Mouse (Mus musculus): ENCODE data around the gene Zyg11b. TPM values are rescaled to one million over a fixed set of nuclear protein-coding genes. Genes with fewer than 3 reads are reported as not detected.

The Zyg11b gene
- total RNA-seq, 2 experiments from 2014 or later: 33.6 to 40.4 TPM

GRCm38 (mm10) chr4:108217332-108218179 is 83.3 kb downstream of the Zyg11b start, which contains the start of gene Zyg11a:
Gene Zyg11a, minus strand, starts transcription at chr4:108218048.
- no peak for DNase-seq (ENCODE audit: low spot score)
- intact Hi-C loops (cut with DNase I): no loop called here

DNA sequence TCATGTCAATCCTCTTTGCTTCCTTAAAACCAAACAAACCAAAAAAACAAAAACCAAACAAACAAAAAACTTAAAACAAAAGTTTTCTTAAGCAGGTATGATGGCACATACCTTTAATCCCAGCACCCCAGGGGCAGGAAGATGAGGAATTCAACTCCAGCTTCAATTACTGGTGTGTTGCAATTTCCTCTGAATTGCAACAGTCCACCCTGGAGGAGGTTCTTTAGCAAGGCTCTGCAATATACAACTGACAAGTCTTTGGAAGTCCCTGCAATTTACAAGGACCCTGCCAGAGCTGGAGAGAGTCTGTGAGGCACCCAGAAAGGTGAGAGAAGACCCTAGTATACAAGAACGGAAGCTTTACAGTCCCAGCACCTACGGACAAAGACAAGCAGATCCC is 87.9 kb downstream of the Zyg11b start:
- DNase-seq (ENCODE audit: low spot score): no peak
- intact Hi-C loops (cut with DNase I): no loop called here

DNA sequence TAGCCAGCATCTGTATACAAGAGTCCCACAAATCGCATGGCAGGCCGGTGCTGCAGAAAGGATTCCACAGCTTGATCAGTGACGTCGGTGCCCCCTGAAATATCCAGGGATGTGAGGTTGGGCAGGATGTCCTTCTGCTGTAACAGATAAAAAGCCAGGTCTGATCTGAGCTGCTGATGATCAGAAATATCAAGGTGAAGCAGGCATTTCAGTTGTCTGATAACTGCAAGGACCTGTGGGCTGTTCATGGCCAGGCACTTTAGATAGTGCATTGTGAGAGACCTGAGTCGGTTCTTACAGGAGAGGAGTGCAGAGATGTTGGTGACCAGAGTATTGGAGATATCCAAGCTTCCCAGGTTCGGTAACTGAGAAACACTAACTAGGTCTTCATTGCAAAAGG is 96.3 kb downstream of the Zyg11b start:
- no peak for DNase-seq (ENCODE audit: low spot score)
- intact Hi-C loops (cut with DNase I): no loop called here

- intact Hi-C loops (cut with DNase I): no loop called here
These were observed 101.7 kb downstream of the Zyg11b start for GRCm38 (mm10) chr4:108199236-108199635.

DNA sequence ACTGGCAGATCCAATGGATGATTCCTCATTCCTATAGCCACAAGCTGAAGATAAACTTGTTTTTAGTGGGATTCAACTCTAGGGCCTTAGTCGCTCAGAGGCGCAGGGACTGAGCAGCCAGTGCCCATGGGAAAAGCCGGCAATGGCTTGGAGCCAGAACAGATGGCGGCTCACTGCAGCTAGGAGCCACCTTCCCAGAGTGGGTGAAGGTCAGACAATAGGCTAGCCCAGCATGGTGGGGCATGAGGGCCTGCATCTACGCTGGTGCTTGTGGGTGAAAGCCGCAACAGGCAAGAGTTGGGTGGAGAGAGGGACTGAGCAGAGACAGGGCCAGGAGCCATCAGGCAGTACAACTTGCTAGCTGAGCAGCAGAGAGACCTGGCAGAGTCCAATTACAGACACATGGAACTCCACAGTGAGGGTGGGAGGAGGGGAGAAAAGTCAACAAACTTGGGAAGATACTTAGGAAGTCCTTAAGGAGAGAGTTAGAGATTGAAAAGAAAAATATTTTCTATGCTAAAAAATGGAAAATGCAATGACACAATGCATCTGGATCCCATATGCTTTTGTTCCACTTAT is 104.5 kb downstream of the Zyg11b start:
- peak; percentile 2 for DNase-seq (ENCODE audit: low spot score)
- intact Hi-C loops (cut with DNase I): no loop called here

More at GRCm38 (mm10) chr4:108199236-108199635, 101.7 kb downstream of the Zyg11b start:
- no peak for DNase-seq (ENCODE audit: low spot score)

DNA sequence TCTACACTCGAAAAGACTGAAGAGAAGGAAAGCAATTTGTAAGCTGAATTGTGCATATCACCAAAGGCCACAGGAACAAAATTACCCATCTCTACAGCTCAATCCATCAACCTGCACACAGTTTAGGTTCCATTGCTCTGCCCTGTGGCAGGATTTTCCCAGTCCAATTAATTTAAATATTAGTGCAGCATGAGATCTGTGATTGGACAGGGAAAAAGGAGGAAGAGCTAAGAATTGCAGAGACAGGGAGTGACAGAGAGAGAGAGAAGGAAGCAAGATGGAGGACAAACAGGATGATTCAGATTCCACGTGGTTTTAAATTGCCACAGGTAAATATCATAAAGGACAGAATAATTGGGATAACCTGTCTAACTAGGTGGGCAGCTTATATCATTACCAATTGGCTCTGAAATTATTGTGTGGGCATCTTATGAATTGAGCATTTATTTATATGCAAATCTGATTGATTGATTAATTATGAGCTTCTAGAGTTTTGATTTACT is 108.0 kb downstream of the Zyg11b start:
- intact Hi-C loops (cut with DNase I): no loop called here
- no peak for DNase-seq (ENCODE audit: low spot score)

- intact Hi-C loops (cut with DNase I): no loop called here
- DNase-seq (ENCODE audit: low spot score): no peak
These were observed 118.6 kb downstream of the Zyg11b start for GRCm38 (mm10) chr4:108182278-108182677.

Other genes starting within 250 kb of the Zyg11b start
- 10 to 100 TPM; 32.3 to 32.6 TPM for gene Podn, start 204.7 kb downstream of the Zyg11b start, total RNA-seq (2021)
- 100 to 1,000 TPM; 279 to 298 TPM for gene Scp2, start 156.1 kb downstream of the Zyg11b start, total RNA-seq (2021)
- 10 to 100 TPM; 27.3 to 28.3 TPM for gene Echdc2, start 135.7 kb downstream of the Zyg11b start, total RNA-seq (2021)
- not detected for gene Zyg11a, start 83.0 kb downstream of the Zyg11b start, total RNA-seq (2021)
- 10 to 100 TPM; 35.2 to 37.8 TPM for gene Coa7, start 27.0 kb upstream of the Zyg11b start, total RNA-seq (2021)
- not detected for gene Shisal2a, start 82.3 kb upstream of the Zyg11b start, total RNA-seq (2021)
- gene Gpx7, start 105.9 kb upstream of the Zyg11b start, total RNA-seq (2021): 10 to 100 TPM in 1 of 2 experiments, 1 to 10 TPM in 1; 9.0 to 11.1 TPM
- gene Tut4, start 158.3 kb upstream of the Zyg11b start, total RNA-seq (2021): 10 to 100 TPM; 21.2 to 24.0 TPM